Mouse (Mus musculus) bone marrow macrophage, adult 2 months (primary cell): ENCODE results near the gene A4galt.

Experiments
- CTCF ChIP-seq: IDR thresholded peaks from 2 replicates; pipeline ENCODE4 v1.5.1; 2012; ENCODE audit warnings: low read depth, mild to moderate bottlenecking, low read length, moderate library complexity
- POLR2A ChIP-seq: IDR thresholded peaks from 2 replicates; pipeline ENCODE4 v1.6.1; 2012; ENCODE audit warnings: mild to moderate bottlenecking, low read depth, low read length, borderline replicate concordance

- no peak for TF ChIP-seq POLR2A
- no peak for TF ChIP-seq CTCF
Observed at GRCm38 (mm10) chr15:83293706-83294645, 42.4 kb upstream of the A4galt start.
